Mouse (Mus musculus) CH12.LX (cell line): Measurements from ENCODE around the gene Cacybp. TPM values are rescaled to one million over a fixed set of nuclear protein-coding genes. Genes with fewer than 3 reads are reported as not detected.

Source experiments
- DNase-seq: peaks from one replicate; pipeline ENCODE4 v3.0.0-alpha.2; 2013; ENCODE audit errors: extremely low read depth
- H3K27ac ChIP-seq: 2 replicates; pipeline ENCODE4 v1.5.1; 2012; ENCODE audit warnings: low read depth, mild to moderate bottlenecking, control low read depth, moderate library complexity; ENCODE audit not compliant: insufficient read depth
- H3K27me3 ChIP-seq: replicated peaks from 2 replicates; pipeline ENCODE3; 2012; ENCODE audit warnings: inconsistent platforms
- H3K36me3 ChIP-seq, 2 experiments: replicated peaks in 1 of 2; 2 replicates each; pipeline versions ENCODE3 to v1.6.1; 2012; ENCODE audit warnings: inconsistent platforms in 1 of 2, low read length in 1 of 2, mild to moderate bottlenecking in 1 of 2, mixed read lengths in 1 of 2, moderate library complexity in 1 of 2; ENCODE audit not compliant: control insufficient read depth in 1 of 2, insufficient read depth in 1 of 2
- H3K4me1 ChIP-seq, 2 experiments: 2 replicates each; pipeline ENCODE4 v1.6.1; 2012; ENCODE audit warnings: inconsistent platforms in 1 of 2, moderate library complexity in 1 of 2; ENCODE audit not compliant: insufficient read depth in 2 of 2, control insufficient read depth in 1 of 2
- H3K4me2 ChIP-seq: 2 replicates; pipeline ENCODE4 v1.6.1; 2012; ENCODE audit warnings: low read depth, mild to moderate bottlenecking, control low read depth; ENCODE audit not compliant: poor library complexity, insufficient read depth, severe bottlenecking
- H3K4me3 ChIP-seq, 3 experiments: fragments of 150-350 bp in 1 of 3; sonication (generic) in 1 of 3; replicated peaks in 1 of 3; 2 replicates each; pipeline versions ENCODE3 to v1.5.1; 2011 to 2012; ENCODE audit warnings: low read depth in 2 of 3, low read length in 2 of 3, mild to moderate bottlenecking in 2 of 3, moderate library complexity in 2 of 3, control low read depth in 1 of 3, improper control_type of control experiment in 1 of 3, inconsistent platforms in 1 of 3, mixed read lengths in 1 of 3; ENCODE audit not compliant: poor library complexity in 1 of 3
- H3K79me2 ChIP-seq: replicated peaks from 2 replicates; pipeline ENCODE4 v1.6.1; 2012; ENCODE audit warnings: mild to moderate bottlenecking, moderate library complexity; ENCODE audit not compliant: control insufficient read depth, poor library complexity, insufficient read depth, severe bottlenecking; ENCODE audit errors: extremely low read depth
- H3K9ac ChIP-seq: 2 replicates; pipeline ENCODE4 v1.6.1; 2012; ENCODE audit warnings: low read depth, mild to moderate bottlenecking, control low read depth, moderate library complexity; ENCODE audit not compliant: insufficient read depth
- H3K9me3 ChIP-seq: replicated peaks from 2 replicates; pipeline ENCODE3; 2012; ENCODE audit warnings: low read length, inconsistent platforms, mixed read lengths
- BHLHE40 ChIP-seq: IDR thresholded peaks from 2 replicates; pipeline ENCODE4 v1.6.1; 2011; ENCODE audit warnings: mild to moderate bottlenecking, low read depth, low read length, improper control_type of control experiment
- CHD1 ChIP-seq: IDR thresholded peaks from 2 replicates; pipeline ENCODE4 v1.6.1; 2012; ENCODE audit warnings: low read depth, low read length, improper control_type of control experiment, inconsistent platforms
- CHD2 ChIP-seq: IDR thresholded peaks from 2 replicates; pipeline ENCODE4 v1.6.1; 2011; ENCODE audit warnings: low read length, improper control_type of control experiment
- CTCF ChIP-seq, 2 experiments: IDR thresholded peaks in 1 of 2; conservative IDR thresholded peaks in 1 of 2; 2 replicates each; pipeline ENCODE4 v1.5.1; 2011 to 2012; ENCODE audit warnings: low read depth in 2 of 2, low read length in 2 of 2, improper control_type of control experiment in 1 of 2, inconsistent platforms in 1 of 2, mild to moderate bottlenecking in 1 of 2, moderate library complexity in 1 of 2
- ELF1 ChIP-seq: IDR thresholded peaks from 2 replicates; pipeline ENCODE4 v1.6.1; 2014; ENCODE audit warnings: low read depth, mild to moderate bottlenecking, inconsistent platforms, low read length, improper control_type of control experiment
- EP300 ChIP-seq: IDR thresholded peaks from 2 replicates; pipeline ENCODE4 v1.6.1; 2011; ENCODE audit warnings: low read length, improper control_type of control experiment
- ETS1 ChIP-seq: conservative IDR thresholded peaks from 2 replicates; pipeline ENCODE4 v1.6.1; 2012; ENCODE audit warnings: low read depth, mild to moderate bottlenecking, inconsistent platforms, low read length, improper control_type of control experiment, moderate library complexity
- IRF4 ChIP-seq: IDR thresholded peaks from 2 replicates; pipeline ENCODE4 v1.6.1; 2014; ENCODE audit warnings: low read depth, mild to moderate bottlenecking, inconsistent platforms, low read length, improper control_type of control experiment
- JUND ChIP-seq: conservative IDR thresholded peaks from 2 replicates; pipeline ENCODE4 v1.6.1; 2011; ENCODE audit warnings: low read depth, low read length, improper control_type of control experiment
- KAT2A ChIP-seq: IDR thresholded peaks from 2 replicates; pipeline ENCODE4 v1.6.1; 2012; ENCODE audit warnings: low read length, improper control_type of control experiment, inconsistent platforms; ENCODE audit not compliant: insufficient replicate concordance
- MAFK ChIP-seq: IDR thresholded peaks from 2 replicates; pipeline ENCODE4 v1.6.1; 2011; ENCODE audit warnings: low read length, improper control_type of control experiment; ENCODE audit not compliant: insufficient replicate concordance
- MAX ChIP-seq: IDR thresholded peaks from 2 replicates; pipeline ENCODE4 v1.6.1; 2011; ENCODE audit warnings: low read length, improper control_type of control experiment
- MAZ ChIP-seq: IDR thresholded peaks from 2 replicates; pipeline ENCODE4 v1.6.1; 2012; ENCODE audit warnings: low read depth, mild to moderate bottlenecking, inconsistent platforms, low read length, improper control_type of control experiment, moderate library complexity
- MXI1 ChIP-seq: IDR thresholded peaks from 2 replicates; pipeline ENCODE4 v1.6.1; 2011; ENCODE audit warnings: mild to moderate bottlenecking, low read depth, low read length, improper control_type of control experiment
- MYC ChIP-seq: IDR thresholded peaks from 2 replicates; pipeline ENCODE4 v1.6.1; 2011; ENCODE audit warnings: low read depth, mild to moderate bottlenecking, improper control_type of control experiment, low read length
- NRF1 ChIP-seq: IDR thresholded peaks from 2 replicates; pipeline ENCODE4 v1.6.1; 2014; ENCODE audit warnings: low read depth, mild to moderate bottlenecking, inconsistent platforms, low read length, improper control_type of control experiment, moderate library complexity
- PAX5 ChIP-seq: IDR thresholded peaks from 2 replicates; pipeline ENCODE4 v1.6.1; 2012; ENCODE audit warnings: low read length, inconsistent platforms, mixed read lengths
- POLR2A ChIP-seq: IDR thresholded peaks from 2 replicates; pipeline ENCODE4 v1.6.1; 2011; ENCODE audit warnings: low read depth, mild to moderate bottlenecking, improper control_type of control experiment, low read length
- POLR2AphosphoS2 ChIP-seq: IDR thresholded peaks from 2 replicates; pipeline ENCODE4 v1.6.1; 2011; ENCODE audit warnings: low read depth, low read length, improper control_type of control experiment
- RCOR1 ChIP-seq: conservative IDR thresholded peaks from 2 replicates; pipeline ENCODE4 v1.6.1; 2012; ENCODE audit warnings: low read depth, mild to moderate bottlenecking, inconsistent platforms, low read length, improper control_type of control experiment
- SIN3A ChIP-seq: IDR thresholded peaks from 2 replicates; pipeline ENCODE4 v1.6.1; 2012; ENCODE audit warnings: low read length, improper control_type of control experiment, inconsistent platforms
- SMC3 ChIP-seq: IDR thresholded peaks from 2 replicates; pipeline ENCODE4 v1.6.1; 2011; ENCODE audit warnings: low read depth, low read length, improper control_type of control experiment
- TBP ChIP-seq: conservative IDR thresholded peaks from 2 replicates; pipeline ENCODE4 v1.6.1; 2011; ENCODE audit warnings: low read depth, low read length, improper control_type of control experiment
- TCF12 ChIP-seq: IDR thresholded peaks from 2 replicates; pipeline ENCODE4 v1.6.1; 2014; ENCODE audit warnings: low read depth, mild to moderate bottlenecking, inconsistent platforms, low read length, improper control_type of control experiment
- USF1 ChIP-seq: IDR thresholded peaks from 2 replicates; pipeline ENCODE4 v1.6.1; 2014; ENCODE audit warnings: low read depth, mild to moderate bottlenecking, inconsistent platforms, low read length, improper control_type of control experiment
- USF2 ChIP-seq: conservative IDR thresholded peaks from 2 replicates; pipeline ENCODE4 v1.6.1; 2011; ENCODE audit warnings: low read depth, low read length, improper control_type of control experiment
- ZC3H11A ChIP-seq: IDR thresholded peaks from 2 replicates; pipeline ENCODE4 v1.6.1; 2012; ENCODE audit warnings: low read depth, mild to moderate bottlenecking, inconsistent platforms, low read length, improper control_type of control experiment
- ZKSCAN1 ChIP-seq: IDR thresholded peaks from 2 replicates; pipeline ENCODE4 v1.6.1; 2012; ENCODE audit warnings: low read depth, inconsistent platforms, low read length, improper control_type of control experiment, borderline replicate concordance
- ZMIZ1 ChIP-seq: IDR thresholded peaks from 2 replicates; pipeline ENCODE4 v1.6.1; 2012; ENCODE audit warnings: low read depth, mild to moderate bottlenecking, inconsistent platforms, low read length, improper control_type of control experiment
- ZNF384 ChIP-seq: IDR thresholded peaks from 2 replicates; pipeline ENCODE4 v1.6.1; 2012; ENCODE audit warnings: low read depth, low read length, improper control_type of control experiment, inconsistent platforms
- dilution Hi-C: fragments of 300-500 bp; cut with MboI; formaldehyde crosslinking; loops from 2 replicates; pipeline ENCODE4 v1.14.3; 2020; ENCODE audit warnings: low sequenced_read_pairs; ENCODE audit not compliant: extremely low pct_unique_long_range_greater_than_20kb, extremely low pct_ligation_motif_present
- in situ Hi-C: fragments of 300-500 bp; cut with MboI; formaldehyde crosslinking; loops from 3 replicates; pipeline ENCODE4 v1.14.3; 2019; ENCODE audit warnings: low sequenced_read_pairs, low pct_ligation_motif_present, low pct_unique_long_range_greater_than_20kb, mixed read lengths
- polyA plus RNA-seq: library from polyadenylated mRNA; unstranded; fragments of >175 nt; gene quantifications from 2 replicates; pipeline ENCODE4 v1.2.1, GENCODE M21; 2012; ENCODE audit warnings: low read depth; ENCODE audit not compliant: insufficient read length
- total RNA-seq, 2 experiments: library from RNA; depleted of rRNA; stranded (reverse); fragments of 300-350 nt in 1 of 2; fragments of >200 nt in 1 of 2; gene quantifications; 2 replicates each; pipeline ENCODE4 v1.2.3; 2012 to 2014

Cacybp gene
- total and polyA plus RNA-seq, 3 experiments, result 130 to 390 (median 357) TPM

DNA sequence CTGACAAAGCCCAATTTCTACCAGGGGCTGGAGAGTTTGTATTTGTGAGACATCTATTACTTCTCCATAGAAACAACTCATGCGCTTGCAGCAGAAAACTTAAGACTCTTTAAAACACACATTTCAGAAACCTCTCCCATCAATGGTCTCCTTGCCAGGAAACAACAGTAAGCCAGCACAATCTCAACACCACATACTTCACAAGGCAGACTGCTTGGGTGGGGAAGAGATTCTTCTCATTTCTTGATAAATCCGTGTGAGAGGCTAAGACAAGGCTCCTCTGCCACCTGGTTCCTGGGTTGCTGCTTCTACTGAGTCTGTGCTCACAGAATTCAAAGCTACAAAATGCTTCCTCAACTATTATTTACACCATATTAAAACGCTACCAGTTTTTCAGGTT lies 37.1 kb upstream of the Cacybp start:
- Histone ChIP-seq H3K4me3 (peak overlapping the region; percentile 29 to 62 (median 52)), H3K9me3 (no peaks in the 10 kb centered on the region), H3K4me2 (peak overlapping the region; percentile 70), H3K79me2 (peaks cover 28% of the 10 kb centered on the region), H3K27me3 (no peaks in the 10 kb centered on the region)
- no peak for DNase-seq
- TF ChIP-seq MXI1 (0 out of 2 replicates have a peak, but pooled peaks have one; percentile 41), NRF1 (no peak), TBP (no peak), PAX5 (no peak), POLR2AphosphoS2 (no peak), CHD1 (no peak; the same call in 1 of the 2 replicates), CTCF (conservative IDR thresholded peaks at IDR 0.05 in 1 of 2, IDR thresholded peaks at IDR 0.05 in 1 of 2; ENCODE audit: low read depth in 2 of 2, low read length in 2 of 2) (no peak), USF2 (no peak), RCOR1 (no peak), CHD2 (no peak), ZKSCAN1 (no peak), EP300 (peak; percentile 32; the same call in 1 of the 2 replicates), SIN3A (peak; percentile 65), ZNF384 (no peak), KAT2A (no peak), JUND (no peak), MAFK (peak; percentile 25; the same call in 1 of the 2 replicates), MAX (no peak), USF1 (no peak), ZC3H11A (no peak)
- TF ChIP-seq, all 38 proteins: peak for 4
- Histone ChIP-seq H3K27ac (peak overlapping the region; percentile 64), H3K9ac (peak overlapping the region; percentile 72), H3K36me3 (peaks cover 3 to 8% of the 10 kb centered on the region in 2 experiments), H3K4me1 (peaks cover 0 to 65% of the 10 kb centered on the region in 2 experiments; a peak in 2 of 4 replicates)
- dilution Hi-C loops, result no loop called here
- in situ Hi-C loops, result loop anchor here (10.0 kb wide), 1 partner anchor 125 kb away; no protein-coding TSS in a partner anchor

DNA sequence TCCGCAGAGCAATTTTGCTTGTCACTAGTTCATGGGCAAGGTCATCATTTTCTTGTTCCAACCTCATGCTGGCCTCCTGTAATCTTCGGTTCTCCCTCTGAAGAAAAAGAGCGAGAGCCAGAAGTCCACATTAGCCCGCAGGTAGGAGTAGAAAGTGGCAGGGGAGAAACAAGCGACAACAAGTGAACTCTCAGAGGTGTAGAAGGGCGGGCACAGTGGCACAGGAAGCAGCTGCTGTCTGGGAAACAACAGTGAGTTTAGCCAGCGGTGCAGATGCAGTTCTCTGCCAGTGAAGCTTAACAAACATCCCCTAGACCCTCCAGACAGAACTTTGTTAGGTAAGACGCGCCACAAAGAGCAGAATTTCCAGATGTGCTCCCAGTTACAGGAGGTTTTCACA lies 34.8 kb upstream of the Cacybp start:
- dilution Hi-C loops, result no loop called here
- Histone ChIP-seq H3K4me3 (peak overlapping the region; percentile 31 to 41 (median 38)), H3K36me3 (peaks cover 0 to 3% of the 10 kb centered on the region in 2 experiments), H3K27me3 (no peaks in the 10 kb centered on the region), H3K4me1 (peaks cover 2 to 79% of the 10 kb centered on the region in 2 experiments; a peak in 3 of 4 replicates), H3K27ac (peak overlapping the region; percentile 51), H3K4me2 (peak overlapping the region; percentile 92), H3K9ac (peak overlapping the region; percentile 45; the same call in 1 of the 2 replicates), H3K79me2 (peaks cover 30% of the 10 kb centered on the region), H3K9me3 (no peaks in the 10 kb centered on the region)
- in situ Hi-C loops, result loop anchor here (10.0 kb wide), 1 partner anchor 127 kb away; no protein-coding TSS in a partner anchor
- peak; percentile 57 for DNase-seq
- TF ChIP-seq ZMIZ1 (no peak), NRF1 (no peak), MAFK (no peak), ZNF384 (no peak), TCF12 (peak; percentile 51; the same call in 1 of the 2 replicates), USF1 (no peak), KAT2A (no peak), CHD1 (0 out of 2 replicates have a peak, but pooled peaks have one; percentile 35), EP300 (peak; percentile 16; the same call in 1 of the 2 replicates), RCOR1 (no peak), POLR2A (peak; percentile 33; the same call in 1 of the 2 replicates), USF2 (no peak; the same call in 1 of the 2 replicates), ELF1 (0 out of 2 replicates have a peak, but pooled peaks have one; percentile 20), MYC (no peak), ETS1 (peak; percentile 50), ZC3H11A (no peak), CTCF (conservative IDR thresholded peaks at IDR 0.05 in 1 of 2, IDR thresholded peaks at IDR 0.05 in 1 of 2; ENCODE audit: low read depth in 2 of 2, low read length in 2 of 2) (no peak), IRF4 (no peak), CHD2 (no peak), MAZ (no peak), SMC3 (no peak), BHLHE40 (no peak), POLR2AphosphoS2 (no peak)
